Mouse (Mus musculus): ENCODE data around the gene Anln. TPM values are rescaled to one million over a fixed set of nuclear protein-coding genes. Genes with fewer than 3 reads are reported as not detected.
"Not testable (repeated sequence)": the region's sequence is repeated elsewhere in the genome, so short reads cannot be mapped to it uniquely, and the experiment has no call there.

Anln gene
- polyA plus RNA-seq, 2 experiments from 2014 or later = 2.8 to 4.3 TPM

DNA sequence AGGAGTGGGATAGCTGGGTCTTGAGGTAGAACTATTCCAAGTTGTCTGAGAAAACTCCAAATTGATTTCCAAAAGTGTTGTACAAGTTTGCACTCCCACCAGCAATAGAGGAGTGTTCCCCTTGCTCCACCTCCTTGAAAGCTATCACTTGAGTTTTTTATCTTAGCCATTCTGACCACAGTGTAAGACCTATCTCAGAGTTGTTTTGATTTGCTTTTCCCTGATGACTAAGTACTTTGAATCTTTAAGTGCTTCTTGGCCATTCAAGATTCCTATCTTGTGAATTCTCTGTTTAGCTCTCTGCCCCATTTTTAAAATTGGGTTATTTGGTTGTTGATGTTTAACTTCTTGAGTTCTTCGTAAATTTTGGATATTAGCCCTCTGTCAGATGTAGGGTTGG, 69.9 kb downstream of the Anln start:
- ATAC-seq = no peak

DNA sequence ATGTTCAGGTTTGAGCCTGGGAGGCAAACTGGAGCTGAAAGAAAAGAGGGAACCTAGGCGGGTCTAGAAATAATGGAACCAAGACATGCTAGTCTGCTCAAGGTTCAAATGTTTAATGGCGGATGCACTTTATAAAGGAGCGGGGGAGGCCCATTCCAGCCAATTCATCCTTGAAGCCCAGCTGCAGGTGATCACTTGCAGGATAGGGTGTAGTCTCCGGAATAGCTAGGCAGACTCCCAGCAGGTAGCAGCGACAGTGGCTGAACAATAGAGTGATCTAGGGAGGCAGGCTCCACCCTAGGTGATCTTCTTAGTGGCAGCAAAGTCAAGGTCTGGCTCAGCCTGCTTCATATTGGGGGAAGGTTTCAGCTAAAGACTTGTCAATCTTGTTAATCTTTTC, 72.9 kb downstream of the Anln start:
- not testable (repeated sequence) for ATAC-seq

DNA sequence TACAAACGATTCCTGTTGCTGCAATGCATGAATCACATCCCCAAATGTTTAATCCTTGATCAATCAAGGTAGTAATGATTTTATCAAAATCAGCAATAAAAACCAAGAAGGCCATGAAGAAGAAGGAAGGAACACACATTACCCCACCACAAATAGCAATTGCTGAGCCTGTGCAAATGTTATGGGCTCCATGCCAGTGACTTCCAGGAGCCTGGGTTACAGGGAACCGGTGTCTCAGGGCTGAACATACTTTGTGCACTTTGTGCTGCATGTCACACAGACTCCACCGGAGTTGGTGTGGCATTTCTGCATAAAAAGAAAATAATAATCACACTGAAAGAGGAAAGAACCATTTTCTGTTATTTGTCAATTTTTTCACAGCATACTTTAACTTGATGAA, 74.9 kb downstream of the Anln start:
- ATAC-seq = no peak

DNA sequence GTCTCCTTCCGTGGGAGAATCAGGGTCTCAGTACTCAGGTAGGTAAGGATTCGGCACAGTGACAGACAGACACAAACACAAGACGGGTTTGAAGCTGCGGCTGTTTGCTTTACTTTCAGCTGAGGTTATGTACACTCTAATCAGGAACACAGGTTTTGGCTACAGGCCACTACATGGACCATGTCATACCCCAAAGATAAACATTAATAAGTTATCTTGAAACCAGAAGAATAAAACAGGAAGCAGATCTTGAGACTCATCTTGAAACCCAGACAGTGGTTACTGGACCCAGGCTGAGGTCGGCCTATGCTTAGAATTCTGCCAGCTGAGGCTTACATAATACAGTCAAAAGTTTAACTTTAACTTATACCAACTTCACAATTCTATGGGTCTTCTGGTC, 75.8 kb downstream of the Anln start:
- ATAC-seq = no peak

DNA sequence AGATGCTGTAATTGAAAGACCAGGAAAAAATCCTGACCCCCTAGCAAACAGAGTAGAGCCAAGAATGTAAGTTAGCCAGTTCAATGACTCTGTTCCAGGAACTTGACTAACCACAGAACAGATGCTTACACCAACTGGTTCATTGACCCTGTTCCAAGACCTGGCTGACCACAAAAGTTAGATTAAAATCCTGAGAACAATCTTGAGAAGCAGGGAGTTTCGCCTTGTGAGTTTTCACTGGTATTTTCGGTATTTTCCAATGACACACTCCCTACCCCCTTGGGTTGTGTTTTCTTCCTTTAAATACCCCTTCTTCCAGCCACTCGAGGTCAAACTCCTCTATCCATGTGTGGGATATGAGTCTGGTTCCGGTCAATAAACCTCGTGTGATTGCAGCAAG, 79.3 kb downstream of the Anln start:
- ATAC-seq = no peak

DNA sequence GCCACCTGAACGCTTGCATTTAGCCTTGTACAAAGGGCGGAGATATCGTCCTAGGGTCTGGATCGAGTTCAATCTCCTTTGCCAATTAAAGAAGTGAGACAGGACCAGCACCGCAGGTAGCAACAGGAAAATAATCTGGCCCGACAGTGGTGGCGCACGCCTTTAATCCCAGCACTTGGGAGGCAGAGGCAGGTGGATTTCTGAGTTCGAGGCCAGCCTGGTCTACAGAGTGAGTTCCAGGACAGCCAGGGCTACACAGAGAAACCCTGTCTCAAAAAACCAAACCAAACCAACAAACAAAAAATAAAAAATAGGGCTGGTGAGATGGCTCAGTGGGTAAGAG, 81.1 kb downstream of the Anln start:
- ATAC-seq = not testable (repeated sequence)

DNA sequence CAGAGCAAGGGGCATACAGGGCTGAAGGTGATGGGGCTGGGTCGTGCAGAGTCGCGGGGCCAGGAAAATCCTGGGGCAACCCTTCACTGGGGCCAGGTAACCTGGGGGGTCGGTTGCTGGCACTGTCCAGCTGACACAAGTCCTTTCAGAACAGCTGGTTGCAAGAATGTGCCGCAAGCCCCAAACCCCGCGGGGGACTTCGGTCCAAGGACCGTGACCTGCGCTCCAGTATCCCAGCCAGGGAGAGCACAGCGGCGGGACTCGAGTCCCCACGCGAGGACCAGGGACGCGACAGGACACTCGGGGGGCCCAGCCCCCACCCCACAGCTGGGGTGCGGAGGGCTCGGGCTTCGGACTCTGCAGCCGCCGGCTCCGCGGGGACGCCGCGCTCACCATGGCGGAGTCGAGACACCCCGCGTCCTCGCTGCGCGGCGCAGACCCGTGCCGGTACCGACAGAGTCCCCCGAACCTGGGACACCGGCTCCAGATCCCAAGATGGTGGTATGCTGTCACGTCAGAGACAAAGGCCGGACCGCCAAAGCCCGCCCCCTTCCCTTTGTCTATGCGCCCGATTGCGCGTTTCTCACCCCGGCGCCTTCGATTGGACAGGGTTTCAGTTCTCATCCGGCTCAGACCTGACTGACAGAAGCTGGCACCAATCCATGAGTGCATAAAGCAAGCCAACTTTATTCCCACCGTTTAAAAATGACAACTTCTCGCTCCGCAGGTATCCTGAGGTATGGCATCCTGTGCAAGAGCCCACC, 81.7 kb downstream of the Anln start, which contains the start of gene Zfp810:
Gene Zfp810 (minus strand): TSS at position 493 of the 764 bp plus-strand sequence.
- peak; percentile 100 for ATAC-seq

DNA sequence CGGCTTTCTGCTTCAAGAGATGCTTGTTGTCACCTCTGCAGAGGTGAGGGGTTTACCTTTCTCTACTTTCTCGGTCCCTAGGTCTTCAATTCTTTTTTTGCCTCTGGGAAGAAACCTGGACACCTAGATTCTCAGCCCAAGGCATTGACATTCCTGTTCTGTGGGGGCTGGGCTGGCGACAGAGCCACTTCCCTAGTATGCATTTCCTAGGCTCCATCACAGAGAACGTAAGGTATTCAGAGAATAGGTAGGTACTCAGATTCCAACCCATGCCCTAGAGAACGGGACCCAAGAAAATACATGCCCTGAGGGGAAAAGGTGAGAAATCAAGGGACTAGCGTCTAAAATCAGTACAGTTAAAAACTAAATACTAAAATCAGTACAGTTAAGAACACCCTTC, 82.3 kb downstream of the Anln start:
- ATAC-seq = no peak

DNA sequence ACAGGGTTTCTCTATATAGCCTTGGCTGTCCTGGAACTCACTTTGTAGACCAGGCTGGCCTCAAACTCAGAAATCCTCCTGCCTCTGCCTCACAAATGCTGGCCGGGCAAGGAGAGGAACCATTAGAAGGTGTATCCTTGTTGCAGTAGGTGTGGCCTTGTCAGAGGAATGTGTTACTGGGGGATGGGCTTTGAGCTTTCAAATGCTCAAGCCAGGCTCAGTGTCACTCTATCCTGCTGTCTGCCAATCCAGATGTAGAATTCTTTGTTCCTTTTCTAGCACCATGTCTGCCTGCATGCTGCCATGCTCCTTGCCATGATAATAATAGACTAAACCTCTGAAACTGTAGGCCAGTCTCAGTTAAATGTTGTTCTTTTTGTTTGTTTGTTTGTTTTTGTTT, 86.8 kb downstream of the Anln start:
- ATAC-seq = no peak

Other genes with a start within 250 kb of the Anln start
- 10 to 100 TPM; 45.4 to 48.7 TPM for gene Pigyl, start 232.3 kb downstream of the Anln start, polyA plus RNA-seq (2017; shearing (Covaris generic))
- not detected for gene Zfp872, start 201.1 kb downstream of the Anln start, polyA plus RNA-seq (2017; shearing (Covaris generic))
- gene Zfp809, start 163.5 kb downstream of the Anln start, polyA plus RNA-seq (2017; shearing (Covaris generic)) = 10 to 100 TPM; 47.0 to 48.9 TPM
- gene Zfp599, start 129.3 kb downstream of the Anln start, polyA plus RNA-seq (2017; shearing (Covaris generic)) = 1 to 10 TPM; 7.1 to 7.4 TPM
- 10 to 100 TPM in 1 of 2 experiments, 1 to 10 TPM in 1; 10.0 to 15.8 TPM for gene Zfp810, start 81.5 kb downstream of the Anln start, polyA plus RNA-seq (2017; shearing (Covaris generic))
- 1 to 10 TPM; 1.1 to 1.2 TPM for gene 9530077C05Rik, start 22.3 kb upstream of the Anln start, polyA plus RNA-seq (2017; shearing (Covaris generic))
- not detected for gene Gm17545, start 65.1 kb upstream of the Anln start, polyA plus RNA-seq (2017; shearing (Covaris generic))
- 10 to 100 TPM; 18.7 to 25.3 TPM for gene Rp9, start 80.6 kb upstream of the Anln start, polyA plus RNA-seq (2017; shearing (Covaris generic))
- gene Bbs9, start 86.5 kb upstream of the Anln start, polyA plus RNA-seq (2017; shearing (Covaris generic)) = 10 to 100 TPM; 16.7 to 17.4 TPM